Mouse (Mus musculus) gonadal fat pad, adult 2 months (tissue): ENCODE results near the gene Gm10762. TPM values are rescaled to one million over a fixed set of nuclear protein-coding genes. Genes with fewer than 3 reads are reported as not detected.
"Not testable (repeated sequence)": the region's sequence is repeated elsewhere in the genome, so short reads cannot be mapped to it uniquely, and the experiment has no call there.

Source experiments
- DNase-seq: peaks from one replicate; pipeline ENCODE4 v3.0.0-alpha.2; 2012; ENCODE audit warnings: low read depth
- polyA plus RNA-seq: library from polyadenylated mRNA; depleted of rRNA; stranded (reverse); fragments of >200 nt; gene quantifications from 2 replicates; pipeline ENCODE4 v1.2.3, GENCODE M21; 2012; rRNA removed

The Gm10762 gene
- 3.9 and 4.4 TPM in 2 replicates for polyA plus RNA-seq

DNA sequence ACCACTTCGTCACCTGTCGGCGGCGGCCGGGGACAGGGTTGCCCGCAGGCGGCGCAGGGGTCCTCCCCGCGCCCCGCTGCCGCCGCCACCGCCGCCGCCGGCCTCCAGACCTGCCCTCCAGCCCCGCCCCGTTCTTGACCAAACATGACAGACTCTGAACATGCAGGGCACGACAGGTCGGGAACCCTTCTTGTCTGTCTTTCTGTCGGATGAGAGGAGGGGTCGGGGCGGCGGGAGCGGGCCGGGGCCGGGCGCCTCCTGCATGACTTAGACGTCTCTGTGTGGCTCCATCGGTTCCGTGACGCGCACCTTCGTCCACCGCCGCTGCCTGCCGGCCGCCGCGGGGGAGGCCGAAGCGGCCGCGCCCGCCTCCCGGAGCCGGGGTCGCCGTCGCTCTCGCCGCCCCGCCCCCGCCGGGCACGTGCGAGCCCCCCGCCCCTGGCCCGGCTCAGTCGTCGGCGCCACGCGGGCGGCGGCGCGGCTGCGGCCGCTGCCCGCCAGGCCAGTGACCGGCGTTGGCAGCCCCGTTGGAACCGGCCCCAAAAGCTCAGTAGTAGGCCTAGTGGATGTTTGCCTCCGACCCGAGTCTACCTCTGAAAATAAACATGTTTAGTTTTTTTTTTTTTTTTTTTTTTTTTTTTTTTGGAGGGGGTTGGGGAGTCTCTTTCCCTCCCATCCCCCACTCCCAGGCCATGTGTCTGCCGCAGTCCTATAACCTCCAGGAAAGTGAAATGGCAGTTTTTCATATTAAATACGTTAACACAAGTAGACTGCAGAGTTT is at the start of gene Gm10762:
Gene Gm10762 (minus strand): TSS at position 65 of the 781 bp plus-strand sequence.
- no peak for DNase-seq

DNA sequence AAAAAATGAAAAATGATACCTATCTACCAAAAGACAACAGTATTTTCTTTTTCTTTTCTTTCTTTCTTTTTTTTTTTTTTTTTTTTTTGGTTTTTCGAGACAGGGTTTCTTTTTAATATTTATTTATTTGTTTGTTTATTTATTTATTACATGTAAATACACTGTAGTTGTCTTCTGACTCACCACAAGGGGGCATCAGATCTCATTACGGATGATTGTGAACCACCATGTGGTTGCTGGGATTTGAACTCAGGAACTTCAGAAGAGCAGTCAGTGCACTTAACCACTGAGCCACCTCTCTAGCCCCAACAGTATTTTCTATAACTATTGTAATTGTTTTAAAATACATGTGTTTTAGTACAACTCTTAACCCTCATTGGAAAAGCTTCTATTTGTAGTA is 41.3 kb upstream of the Gm10762 start:
- not testable (repeated sequence) for DNase-seq

DNA sequence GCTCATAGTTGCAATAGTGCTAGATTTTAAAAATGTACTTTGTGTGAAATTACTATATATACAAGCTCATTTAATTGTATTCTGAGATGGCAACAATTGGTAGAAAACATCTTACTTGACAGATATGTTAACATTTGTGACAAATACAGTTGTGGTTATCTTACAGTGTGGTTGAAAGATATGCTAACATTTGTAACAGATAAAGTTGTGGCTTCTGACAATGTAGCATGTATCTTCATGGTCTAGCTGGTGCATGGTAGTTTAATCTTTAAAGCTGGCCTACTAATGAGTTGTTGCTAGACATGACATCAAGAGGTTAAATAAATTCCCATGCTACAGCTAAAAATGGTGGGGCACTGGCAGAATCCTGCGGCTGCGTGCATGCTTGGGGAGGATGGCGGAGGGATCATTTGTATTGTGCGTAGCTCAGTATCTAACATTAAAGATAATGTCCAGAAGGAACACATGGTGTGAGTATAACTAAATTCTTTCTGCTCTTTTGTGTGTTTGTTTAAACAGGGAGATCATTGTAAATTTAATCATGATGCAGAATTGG is 38.7 kb upstream of the Gm10762 start:
- no peak for DNase-seq

DNA sequence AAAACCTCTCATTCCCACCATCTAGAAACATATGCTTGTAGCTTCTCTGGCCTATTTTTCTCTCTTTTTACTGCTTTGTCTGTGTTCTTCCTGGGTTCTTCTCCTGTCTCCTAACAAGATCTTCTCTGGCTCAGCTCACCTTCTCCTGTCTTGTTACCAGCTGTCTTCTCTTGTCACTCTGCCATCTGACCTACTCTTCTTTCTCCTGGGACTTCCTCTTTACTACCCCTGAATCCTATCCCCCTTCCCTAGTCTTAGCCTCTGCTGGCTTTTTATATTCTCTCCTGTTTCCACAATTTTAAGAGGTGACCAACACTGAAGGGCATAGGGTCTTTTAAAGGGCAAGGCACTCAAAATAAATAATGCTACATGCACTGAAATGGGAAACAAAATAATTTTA is 37.3 kb upstream of the Gm10762 start:
- no peak for DNase-seq

DNA sequence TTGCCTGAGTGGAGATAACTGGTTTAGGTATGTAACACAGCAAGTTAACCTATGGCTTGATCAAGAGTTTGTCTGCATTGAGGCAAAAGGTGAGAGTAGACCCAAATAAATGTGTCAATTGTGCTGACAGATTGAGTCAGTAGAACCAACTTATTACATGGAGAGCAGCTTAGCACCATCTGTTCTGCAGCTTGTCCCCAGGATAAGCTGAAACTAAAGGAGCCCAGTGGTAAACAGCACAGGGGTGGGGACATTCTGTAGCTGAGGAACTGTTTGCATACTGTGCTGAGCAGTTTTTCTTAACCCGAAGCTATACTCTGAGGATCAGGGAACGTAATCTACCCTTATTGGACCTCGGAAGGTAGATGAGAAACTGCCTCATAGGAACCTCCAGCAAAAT is 17.2 kb upstream of the Gm10762 start:
- no peak for DNase-seq

DNA sequence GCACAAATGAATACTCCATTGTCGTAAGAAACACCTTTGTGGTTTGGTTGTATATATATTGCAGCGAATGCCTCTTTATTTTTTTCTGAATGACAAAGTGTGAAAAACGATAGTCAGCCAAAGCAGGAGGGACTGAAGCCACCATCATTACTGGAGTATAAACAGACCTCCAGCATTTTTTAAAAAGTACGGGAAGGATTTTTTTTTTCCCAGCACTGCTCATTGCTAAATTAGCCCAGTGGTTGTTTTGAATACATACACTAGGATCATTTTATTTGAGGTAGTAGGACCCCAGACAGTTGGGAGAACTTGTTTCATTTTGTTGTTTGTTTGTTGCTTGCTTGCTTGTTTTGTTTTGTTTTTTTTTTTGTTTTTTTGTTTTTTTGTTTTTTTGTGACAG is 8.0 kb upstream of the Gm10762 start:
- no peak for DNase-seq

DNA sequence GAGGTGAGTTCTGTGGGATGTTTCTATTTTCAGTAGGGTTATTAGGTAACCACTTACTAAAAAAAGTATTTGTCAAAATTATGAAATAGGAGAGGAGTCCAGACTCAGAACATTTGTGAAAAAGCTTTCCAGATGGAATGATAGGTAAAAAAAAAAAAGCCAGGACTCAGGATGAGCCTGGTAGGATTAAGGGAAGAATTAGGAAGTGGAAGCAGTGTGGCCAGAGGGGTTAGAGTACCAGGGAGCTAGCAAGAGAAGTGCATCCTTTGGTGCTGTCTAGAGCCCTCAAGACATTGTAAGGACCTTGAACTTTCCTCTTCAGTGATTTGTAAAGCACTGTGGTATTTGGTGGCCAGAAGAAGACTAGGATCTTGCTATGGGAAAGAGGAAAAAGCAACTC is 4.8 kb upstream of the Gm10762 start:
- no peak for DNase-seq

DNA sequence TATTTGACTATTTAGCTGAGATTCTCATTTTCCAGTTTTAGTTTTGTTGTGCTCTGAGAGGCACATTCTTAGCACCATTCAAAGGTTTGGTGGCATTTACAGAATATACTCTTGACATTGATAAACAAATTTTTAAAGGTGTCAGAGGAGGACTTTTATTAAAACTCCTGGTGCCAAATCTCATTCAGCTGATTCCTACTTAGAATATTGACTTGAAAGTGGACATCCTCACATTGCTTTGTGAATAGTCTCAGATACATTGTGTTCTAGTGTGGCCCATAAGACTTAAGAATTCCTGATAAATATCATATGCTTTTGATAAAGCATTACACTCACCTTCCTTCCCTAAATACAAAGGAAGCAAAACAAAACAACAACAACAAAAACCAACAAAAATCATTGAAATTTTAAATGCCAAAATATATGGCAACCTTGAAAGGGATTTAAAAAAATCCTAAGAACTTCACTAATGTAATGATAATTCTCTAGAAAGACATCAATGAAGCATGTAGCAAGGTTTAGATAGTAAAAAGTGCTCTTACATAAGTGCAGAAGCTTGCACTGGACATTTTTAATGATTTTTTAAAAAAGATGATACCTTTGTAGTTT is 1.1 kb upstream of the Gm10762 start:
- no peak for DNase-seq

DNA sequence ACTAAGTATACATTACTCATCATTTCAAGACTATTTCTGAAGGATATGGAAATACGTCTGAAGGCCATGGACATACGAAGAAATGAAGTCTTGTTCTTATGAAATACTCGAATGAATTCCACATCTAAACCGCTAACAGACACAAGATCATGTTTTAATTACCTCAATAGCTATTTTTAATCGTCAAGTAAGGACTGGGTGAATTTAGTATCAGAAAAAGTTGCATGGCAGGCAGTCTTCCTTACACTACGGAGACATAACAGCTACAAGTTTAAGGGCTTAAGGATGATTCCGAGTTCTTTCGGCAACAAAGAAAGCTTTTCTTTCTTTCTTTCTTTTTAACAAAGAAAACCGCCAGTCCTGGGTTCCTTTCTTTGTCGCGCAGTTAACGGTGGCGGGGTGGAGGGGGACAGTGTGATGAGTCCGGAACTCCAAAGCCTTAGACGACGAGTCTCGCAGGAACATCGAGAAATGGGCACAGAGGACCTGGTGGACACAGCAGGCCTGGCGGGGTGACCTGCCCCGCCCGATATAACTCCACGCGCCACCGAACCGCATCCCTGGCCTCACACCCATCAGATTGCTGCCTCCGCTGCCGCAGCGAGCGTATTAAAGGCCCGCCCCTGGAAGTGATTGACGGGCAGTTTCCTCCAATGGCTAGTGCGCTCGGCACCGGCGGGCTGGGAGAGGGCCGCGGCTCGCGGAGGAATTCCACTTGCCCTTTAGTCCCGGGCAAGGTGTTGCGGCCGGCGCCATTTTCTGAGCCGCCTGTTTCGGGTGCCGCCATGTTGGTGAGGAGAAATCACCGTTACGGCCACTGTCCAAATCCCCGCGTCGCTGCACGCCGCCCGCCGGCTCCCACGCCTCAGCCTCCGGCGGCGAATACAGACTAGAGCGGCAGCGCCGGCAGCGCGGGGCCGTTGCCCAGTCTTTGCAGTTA is 614 bp downstream of the Gm10762 start, which contains the start of gene Zc3h6:
Gene Zc3h6 (plus strand): TSS at position 762 of the 940 bp plus-strand sequence.
- no peak for DNase-seq

DNA sequence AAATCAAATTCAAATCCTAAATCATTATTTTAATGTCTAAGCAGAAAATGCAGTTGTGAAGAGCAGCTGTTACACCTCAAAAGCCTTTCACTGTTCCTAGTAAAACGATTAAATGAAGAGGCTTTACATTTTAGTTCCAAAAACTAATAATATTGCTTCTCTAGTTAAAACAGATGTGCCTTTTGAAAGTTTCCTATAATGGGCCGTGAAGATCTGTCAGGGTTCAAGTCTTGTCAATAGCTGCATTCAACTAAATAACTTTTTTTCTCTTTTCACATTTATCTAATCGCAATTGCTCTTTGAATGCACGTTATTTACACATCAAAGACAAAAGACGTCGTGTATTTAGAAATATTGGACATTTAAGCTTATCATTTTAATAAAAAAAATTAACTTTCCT is 1.3 kb downstream of the Gm10762 start:
- DNase-seq, result no peak

DNA sequence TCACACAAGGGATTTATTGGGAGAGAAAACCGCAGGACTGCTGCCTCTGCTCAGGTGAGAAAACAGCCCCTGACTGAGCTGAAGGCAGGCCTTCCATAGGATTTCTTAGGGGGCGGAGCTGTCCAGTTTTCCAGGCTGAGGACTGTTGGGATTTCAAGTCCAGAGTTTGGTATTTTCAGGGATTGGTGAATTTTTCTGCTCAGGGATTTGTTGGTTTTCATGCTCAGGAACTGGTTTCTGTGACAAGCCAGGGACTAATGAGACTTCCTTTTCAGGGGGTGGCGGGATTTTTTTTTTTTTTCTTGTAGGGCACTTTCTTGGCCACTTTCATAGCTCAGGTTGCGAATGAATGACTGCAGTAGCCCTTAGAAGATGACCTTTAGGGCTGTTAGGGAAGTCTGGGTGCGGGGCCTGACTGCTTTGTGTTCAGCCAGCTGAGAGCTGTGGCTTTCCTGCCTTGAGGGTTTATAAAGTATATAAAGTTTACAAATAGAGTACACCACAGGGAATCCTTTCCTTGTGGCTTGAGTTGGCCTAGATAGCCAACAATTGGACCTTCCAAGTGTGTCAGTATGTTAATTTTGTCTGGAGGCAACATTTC is 1.9 kb downstream of the Gm10762 start:
- no peak for DNase-seq

DNA sequence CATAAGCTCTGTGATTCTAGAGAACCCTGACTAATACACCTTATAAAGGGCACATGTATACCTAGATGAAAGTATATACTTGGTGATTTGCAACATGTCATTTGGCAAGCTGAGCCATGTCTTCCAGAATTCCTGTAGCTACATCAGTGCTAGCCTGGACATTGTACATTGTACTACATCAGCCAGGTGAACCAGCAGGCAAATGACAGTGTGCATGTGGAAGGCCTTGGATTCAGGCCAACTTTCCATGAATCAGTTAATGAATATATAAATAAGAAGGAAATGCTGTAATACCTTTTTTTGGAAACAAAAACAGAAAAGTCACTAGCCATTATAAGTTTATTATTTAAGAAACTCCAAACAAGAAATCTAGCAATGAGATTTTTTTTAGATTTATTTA is 13.3 kb downstream of the Gm10762 start:
- DNase-seq, result no peak

DNA sequence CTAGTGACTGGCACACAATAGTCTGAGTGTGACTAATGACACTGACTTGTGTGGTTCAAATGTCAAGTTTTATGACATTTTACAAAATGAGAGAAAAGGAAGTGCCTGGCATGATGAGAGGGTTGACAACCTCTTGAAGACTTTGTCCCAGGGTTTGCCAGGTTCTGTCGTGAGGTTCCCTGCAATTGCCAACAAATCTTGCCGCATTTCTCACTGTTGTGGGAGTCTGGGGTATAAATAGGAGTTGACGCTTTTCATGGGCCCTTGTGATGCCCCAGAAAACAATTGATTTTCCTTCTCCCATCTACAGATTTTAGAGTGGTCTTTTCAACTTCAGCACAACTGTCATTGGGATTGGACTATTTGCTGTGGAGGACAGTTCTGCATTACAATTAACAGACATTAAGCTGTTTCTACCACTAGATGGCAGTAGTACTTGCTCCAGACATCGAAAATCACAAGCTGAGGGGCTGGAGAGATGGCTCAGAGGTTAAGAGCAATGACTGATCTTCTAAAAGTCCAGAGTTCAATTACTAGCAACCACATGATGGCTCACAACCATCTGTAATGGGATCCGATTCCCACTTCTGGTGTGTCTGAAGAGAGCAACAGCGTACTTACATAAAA is 19.4 kb downstream of the Gm10762 start:
- DNase-seq, result no peak

DNA sequence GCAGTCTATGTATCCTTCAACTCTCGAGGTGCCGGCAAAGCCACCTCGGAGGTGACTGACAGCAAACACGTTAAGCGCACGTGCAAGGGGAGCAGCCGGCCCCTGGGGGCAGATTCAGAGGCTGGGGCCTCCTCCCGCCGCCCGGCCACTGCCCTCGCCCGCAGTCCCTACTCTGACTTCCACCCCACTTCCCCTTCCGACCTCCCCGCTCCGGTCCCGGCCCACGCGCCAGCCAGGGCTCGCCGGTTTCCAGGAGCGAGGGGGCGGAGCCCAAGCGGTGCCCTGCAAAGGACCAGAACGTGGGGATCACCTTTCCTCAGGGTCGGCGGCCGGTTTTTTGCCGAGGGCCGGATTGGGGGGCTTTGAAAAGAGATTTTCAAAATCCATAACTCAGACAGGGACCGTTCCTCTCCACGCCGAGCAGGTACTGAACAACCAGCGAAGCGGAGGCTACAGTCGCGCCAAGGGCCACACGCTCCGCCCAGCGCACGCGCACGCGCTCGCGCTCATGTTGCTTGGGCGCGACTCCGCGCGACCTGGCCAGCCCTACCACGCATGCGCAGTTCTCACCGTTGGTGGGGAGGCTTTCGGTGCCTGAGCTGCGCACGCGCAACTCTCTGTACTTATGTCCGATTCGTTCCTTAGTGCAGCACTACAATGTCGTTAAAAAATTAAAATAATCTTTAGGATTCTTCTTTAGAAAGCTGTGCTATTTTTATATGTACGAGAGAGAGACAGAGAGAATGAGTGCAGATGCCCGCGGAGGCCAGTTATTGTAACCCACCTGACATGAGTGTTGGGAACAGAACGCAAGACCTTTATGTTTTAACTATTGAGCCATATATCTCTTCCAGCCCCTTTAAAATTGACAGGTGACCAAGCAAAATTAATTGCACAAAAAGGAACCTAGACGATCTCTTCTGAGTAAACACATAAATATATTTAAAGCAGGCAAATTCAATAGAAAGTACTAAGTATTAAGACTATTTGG is 23.7 kb downstream of the Gm10762 start, which contains the start of gene Zc3h8:
Gene Zc3h8 (minus strand): TSS at position 540 of the 991 bp plus-strand sequence.
- peak; percentile 66 for DNase-seq

DNA sequence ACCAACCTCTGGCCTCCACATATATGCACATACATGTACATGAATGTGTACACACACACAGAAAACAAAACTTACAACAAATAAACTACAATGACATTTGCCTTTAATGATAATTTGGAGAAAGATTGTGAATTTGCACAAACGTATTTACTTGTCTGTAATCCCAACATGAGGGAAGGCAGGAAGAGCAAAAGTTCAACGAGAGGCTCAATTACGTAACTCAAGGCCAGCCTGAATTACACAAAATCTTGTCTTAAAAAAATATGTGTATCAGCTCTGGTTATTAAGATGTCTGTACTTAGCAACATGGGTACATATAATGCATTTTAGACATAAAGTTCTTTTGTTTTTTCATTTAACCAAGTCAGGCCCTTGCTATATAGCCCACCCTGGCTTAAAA is 31.3 kb downstream of the Gm10762 start:
- DNase-seq, result no peak

DNA sequence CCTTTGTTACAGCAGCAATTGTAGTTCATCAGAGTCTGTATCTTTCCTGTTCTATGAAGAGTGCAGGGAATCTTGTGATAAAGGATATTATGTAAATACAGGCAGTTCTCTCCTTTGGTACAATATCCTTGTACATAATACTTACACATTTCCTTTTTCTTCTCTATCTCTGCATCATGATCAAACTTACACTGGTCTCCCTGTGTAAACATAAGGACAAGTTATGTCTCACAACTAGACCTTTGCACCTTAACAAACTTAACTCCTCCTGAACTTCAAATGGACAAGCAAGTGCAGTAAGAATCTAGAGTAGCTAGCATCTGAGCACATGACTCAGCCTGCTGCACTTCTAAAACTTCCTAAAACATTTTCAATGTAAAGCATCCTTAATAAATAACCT is 36.8 kb downstream of the Gm10762 start:
- no peak for DNase-seq

DNA sequence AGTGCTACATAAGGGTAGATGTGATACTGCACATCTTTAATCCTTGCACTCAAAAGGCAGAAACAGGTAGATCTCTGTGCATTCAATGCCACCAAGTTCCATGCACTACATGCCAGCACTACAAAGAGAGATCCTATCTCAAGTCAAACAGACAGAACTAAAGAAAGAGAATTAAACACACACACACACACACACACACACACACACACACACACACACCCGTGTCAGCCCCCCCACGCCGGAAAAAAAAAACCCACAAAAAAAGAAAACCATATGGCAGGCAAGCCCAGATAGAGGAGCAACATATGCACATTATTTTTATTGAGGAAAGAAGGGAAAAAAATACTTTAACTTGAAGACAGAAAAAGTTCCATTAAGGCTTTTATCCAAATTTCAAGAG is 39.1 kb downstream of the Gm10762 start:
- no peak for DNase-seq

DNA sequence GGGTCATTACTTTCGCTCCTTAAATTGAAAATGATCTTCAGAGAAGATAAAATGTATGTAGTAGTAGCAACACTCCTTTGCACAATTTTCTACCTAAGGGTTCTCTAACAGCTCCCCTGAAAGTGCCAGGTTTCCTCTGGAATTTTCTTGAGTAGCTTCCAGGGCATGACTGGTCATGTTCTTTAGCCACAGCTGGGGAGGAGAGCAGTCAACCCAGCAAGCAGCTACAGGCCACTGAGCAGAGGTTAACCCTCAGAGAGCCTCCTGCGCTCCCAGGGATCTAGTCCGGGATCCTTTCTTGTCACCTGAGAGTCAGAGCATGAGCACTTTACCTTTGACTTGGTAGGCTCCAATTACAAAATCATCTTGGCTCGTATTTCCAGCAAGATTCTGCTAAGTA is 42.7 kb downstream of the Gm10762 start:
- peak; percentile 66 for DNase-seq
